Mouse (Mus musculus): ENCODE results near the gene Olfr618. TPM values are rescaled to one million over a fixed set of nuclear protein-coding genes. Genes with fewer than 3 reads are reported as not detected.
"Not testable (repeated sequence)": the region's sequence is repeated elsewhere in the genome, so short reads cannot be mapped to it uniquely, and the experiment has no call there.

Olfr618 gene
- polyA plus RNA-seq (2016; fragmentation: Nextera tagmentation; extraction: Ambion mirVana): not detected in 2 replicates

GRCm38 (mm10) chr7:103589803-103590202, at the start of gene Olfr618:
Gene Olfr618 (plus strand): TSS chr7:103590103.
- H3K4me3 ChIP-seq: no peak within 1 kb of the TSS
- H3K9ac ChIP-seq (replicated peaks): no peak within 1 kb of the TSS
- H3K9me3 ChIP-seq: no peaks in the 10 kb centered on the region
- no peaks in the 10 kb centered on the region for H3K36me3 ChIP-seq
- H3K27ac ChIP-seq (replicated peaks): no peak within 1 kb of the TSS
- ATAC-seq (ENCODE audit: low FRiP score, low read depth): no peak
- H3K27me3 ChIP-seq: no peaks in the 10 kb centered on the region
- WGBS: 64% methylated on average over 2 of the region's 2 CpGs
- H3K4me2 ChIP-seq (replicated peaks): no peak within 1 kb of the TSS
- H3K4me1 ChIP-seq: no peaks in the 10 kb centered on the region

DNA sequence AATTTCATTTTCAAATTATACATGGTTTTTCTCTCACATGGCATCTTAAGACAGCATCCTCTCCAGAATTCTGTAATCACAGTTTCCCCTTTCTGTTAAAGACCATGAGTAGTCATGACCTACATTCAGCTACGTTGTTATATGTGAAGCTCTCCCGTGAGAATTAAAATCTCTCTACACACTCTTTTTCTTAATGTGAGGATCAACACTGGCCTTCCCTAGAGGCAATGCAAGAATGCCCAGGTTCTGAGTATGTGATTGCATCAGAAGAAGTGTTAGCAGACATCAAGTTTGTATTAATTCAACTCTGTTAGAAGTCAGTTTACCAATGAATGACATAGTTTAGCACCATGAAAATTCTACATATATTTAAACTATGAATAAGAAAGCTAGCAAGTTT, 47.3 kb upstream of the Olfr618 start, which contains the start of gene Olfr612:
Gene Olfr612, minus strand, starts transcription at position 101 of the 400 bp plus-strand sequence.
- H3K4me1 ChIP-seq; H3K36me3 ChIP-seq; H3K4me3 ChIP-seq; H3K27me3 ChIP-seq; H3K9me3 ChIP-seq; ATAC-seq (ENCODE audit: low FRiP score, low read depth); H3K27ac ChIP-seq (replicated peaks); H3K4me2 ChIP-seq (replicated peaks); H3K9ac ChIP-seq (replicated peaks): not testable (repeated sequence)
- 86% methylated on average over 2 of the region's 2 CpGs for WGBS

DNA sequence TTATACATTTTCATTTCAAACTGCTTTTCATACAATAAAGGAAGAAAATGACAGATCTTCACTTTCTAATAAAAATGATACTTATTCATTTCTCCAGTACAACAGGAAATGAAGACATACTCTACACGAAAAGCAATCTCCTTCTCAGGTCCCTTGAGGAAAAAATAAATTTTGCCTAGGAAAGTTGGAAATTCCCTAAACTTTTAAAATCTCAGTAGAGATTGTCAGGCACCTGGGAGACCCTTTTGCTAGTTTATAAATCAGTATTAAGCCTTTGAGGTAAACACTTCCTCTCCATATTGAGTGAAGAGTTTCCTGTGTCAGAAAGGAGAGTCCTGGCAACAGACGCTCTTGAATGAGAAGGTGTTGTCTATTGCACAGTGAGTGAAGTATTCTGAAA, 42.1 kb upstream of the Olfr618 start, which contains the start of gene Olfr613:
Gene Olfr613, plus strand, starts transcription at position 301 of the 400 bp plus-strand sequence.
- no peaks in the 10 kb centered on the region for H3K4me1 ChIP-seq
- H3K4me2 ChIP-seq (replicated peaks): no peak within 1 kb of the TSS
- 89% methylated on average over 2 of the region's 2 CpGs for WGBS
- no peaks in the 10 kb centered on the region for H3K9me3 ChIP-seq
- no peak within 1 kb of the TSS for H3K27ac ChIP-seq (replicated peaks)
- H3K4me3 ChIP-seq: no peak within 1 kb of the TSS
- no peak within 1 kb of the TSS for H3K9ac ChIP-seq (replicated peaks)
- H3K27me3 ChIP-seq: no peaks in the 10 kb centered on the region
- H3K36me3 ChIP-seq: no peaks in the 10 kb centered on the region
- no peak for ATAC-seq (ENCODE audit: low FRiP score, low read depth)

- H3K9me3 ChIP-seq: no peaks in the 10 kb centered on the region
- H3K9ac ChIP-seq (replicated peaks): no peak within 1 kb of the TSS
- H3K4me3 ChIP-seq: no peak within 1 kb of the TSS
- H3K4me2 ChIP-seq (replicated peaks): no peak within 1 kb of the TSS
- 85% methylated on average over 2 of the region's 2 CpGs for WGBS
- ATAC-seq (ENCODE audit: low FRiP score, low read depth): no peak
- no peaks in the 10 kb centered on the region for H3K36me3 ChIP-seq
- no peak within 1 kb of the TSS for H3K27ac ChIP-seq (replicated peaks)
- H3K4me1 ChIP-seq: no peaks in the 10 kb centered on the region
- H3K27me3 ChIP-seq: no peaks in the 10 kb centered on the region
These were observed 34.1 kb upstream of the Olfr618 start, which contains the start of gene Olfr615 for GRCm38 (mm10) chr7:103555779-103556178. Gene Olfr615 (plus strand): TSS chr7:103556079.

DNA sequence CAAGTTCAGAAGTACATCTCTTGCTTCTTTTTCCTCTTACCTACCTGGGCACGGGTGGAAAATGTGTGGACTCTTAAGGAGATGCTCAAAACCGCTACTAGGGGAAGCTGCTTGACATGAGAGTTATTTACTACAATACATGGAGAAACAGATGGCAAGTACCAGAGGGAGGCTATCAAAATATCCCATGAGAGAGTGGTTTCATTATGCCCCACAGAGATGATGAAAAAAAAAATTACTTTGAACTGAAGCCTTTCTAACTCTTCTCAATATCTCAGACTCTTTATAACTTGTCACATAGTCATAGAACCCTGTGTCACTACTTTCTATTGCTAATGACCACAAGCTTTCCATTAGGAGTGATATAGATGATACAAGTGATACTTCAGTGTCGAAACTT, 20.9 kb upstream of the Olfr618 start, which contains the start of gene Olfr616:
Gene Olfr616, minus strand, starts transcription at position 101 of the 400 bp plus-strand sequence.
- Histone ChIP-seq H3K9me3 (no peaks in the 10 kb centered on the region), H3K4me3 (no peak within 1 kb of the TSS), H3K27me3 (no peaks in the 10 kb centered on the region), H3K9ac (replicated peaks) (no peak within 1 kb of the TSS), H3K27ac (replicated peaks) (no peak within 1 kb of the TSS), H3K4me2 (replicated peaks) (no peak within 1 kb of the TSS), H3K4me1 (no peaks in the 10 kb centered on the region), H3K36me3 (no peaks in the 10 kb centered on the region)
- ATAC-seq (ENCODE audit: low FRiP score, low read depth): no peak
- WGBS: 75% methylated on average over 3 of the region's 3 CpGs

DNA sequence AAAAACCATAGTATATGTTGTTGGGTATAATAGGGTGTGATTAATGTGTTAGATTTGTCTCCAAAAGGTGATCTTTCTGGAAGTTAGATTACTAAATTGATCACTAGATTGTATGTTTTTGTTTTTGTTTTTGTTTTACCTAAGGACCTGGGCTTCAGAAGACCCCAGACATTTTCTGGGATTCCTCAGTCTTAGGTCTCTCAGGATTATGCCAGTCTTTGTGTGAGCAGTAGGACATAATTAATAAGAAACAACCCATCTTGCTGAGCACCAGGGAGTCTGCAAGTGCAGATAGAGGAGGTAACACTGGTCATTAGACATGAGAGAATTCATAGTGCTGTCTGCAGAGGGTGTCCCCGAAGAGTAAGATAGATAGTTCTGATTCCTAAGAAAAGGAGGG, 17.1 kb upstream of the Olfr618 start, which contains the start of gene Olfr617:
Gene Olfr617, plus strand, starts transcription at position 301 of the 400 bp plus-strand sequence.
- H3K27ac ChIP-seq (replicated peaks): no peak within 1 kb of the TSS
- no peaks in the 10 kb centered on the region for H3K4me1 ChIP-seq
- H3K9ac ChIP-seq (replicated peaks): no peak within 1 kb of the TSS
- H3K36me3 ChIP-seq: no peaks in the 10 kb centered on the region
- ATAC-seq (ENCODE audit: low FRiP score, low read depth): no peak
- no peak within 1 kb of the TSS for H3K4me3 ChIP-seq
- H3K4me2 ChIP-seq (replicated peaks): no peak within 1 kb of the TSS
- 82% methylated on average over 1 of the region's 1 CpGs for WGBS
- H3K27me3 ChIP-seq: no peaks in the 10 kb centered on the region
- H3K9me3 ChIP-seq: no peaks in the 10 kb centered on the region

- H3K4me2 ChIP-seq (replicated peaks): no peak within 1 kb of the TSS
- H3K27ac ChIP-seq (replicated peaks): no peak within 1 kb of the TSS
- H3K4me3 ChIP-seq: no peak within 1 kb of the TSS
- no peak for ATAC-seq (ENCODE audit: low FRiP score, low read depth)
- H3K27me3 ChIP-seq: no peaks in the 10 kb centered on the region
- H3K9ac ChIP-seq (replicated peaks): no peak within 1 kb of the TSS
- no peaks in the 10 kb centered on the region for H3K36me3 ChIP-seq
- no peaks in the 10 kb centered on the region for H3K4me1 ChIP-seq
- no peaks in the 10 kb centered on the region for H3K9me3 ChIP-seq
These were observed 10.4 kb downstream of the Olfr618 start, which contains the start of gene Olfr619 for GRCm38 (mm10) chr7:103600275-103600674. Gene Olfr619 (plus strand): TSS chr7:103600575.

DNA sequence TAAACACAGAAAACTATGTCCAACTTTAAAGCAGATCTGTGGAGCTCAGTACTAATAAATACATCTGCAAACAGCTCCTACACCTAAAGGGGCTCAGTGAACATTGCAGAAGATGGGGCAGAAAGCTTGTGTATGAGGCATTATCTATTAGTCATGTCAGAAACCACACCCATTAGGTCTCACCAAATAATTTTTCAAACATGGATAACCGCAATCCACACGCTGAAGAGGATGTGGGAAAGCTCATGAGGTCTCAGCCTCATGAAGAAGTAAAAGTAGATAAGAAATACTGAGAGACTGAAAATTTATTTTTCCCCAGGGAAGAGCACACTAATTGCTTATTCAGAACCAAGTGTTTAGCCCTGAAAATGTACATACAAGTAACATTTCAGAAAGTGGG, 17.5 kb downstream of the Olfr618 start:
- H3K9ac ChIP-seq (replicated peaks): no peak overlapping the region
- H3K4me2 ChIP-seq (replicated peaks): no peak overlapping the region
- no peaks in the 10 kb centered on the region for H3K27me3 ChIP-seq
- H3K4me1 ChIP-seq: no peaks in the 10 kb centered on the region
- H3K36me3 ChIP-seq: no peaks in the 10 kb centered on the region
- H3K27ac ChIP-seq (replicated peaks): no peak overlapping the region
- no peak for ATAC-seq (ENCODE audit: low FRiP score, low read depth)
- H3K9me3 ChIP-seq: no peaks in the 10 kb centered on the region
- 80% methylated on average over 2 of the region's 2 CpGs for WGBS
- no peak overlapping the region for H3K4me3 ChIP-seq

GRCm38 (mm10) chr7:103612434-103612833, 22.5 kb downstream of the Olfr618 start, which contains the start of gene Olfr620:
Gene Olfr620 (minus strand): TSS chr7:103612534.
- Histone ChIP-seq H3K9ac (replicated peaks) (no peak within 1 kb of the TSS), H3K4me3 (no peak within 1 kb of the TSS), H3K4me2 (replicated peaks) (no peak within 1 kb of the TSS), H3K27me3 (no peaks in the 10 kb centered on the region), H3K27ac (replicated peaks) (no peak within 1 kb of the TSS), H3K9me3 (no peaks in the 10 kb centered on the region), H3K4me1 (no peaks in the 10 kb centered on the region), H3K36me3 (no peaks in the 10 kb centered on the region)
- WGBS: 72% methylated on average over 2 of the region's 2 CpGs
- no peak for ATAC-seq (ENCODE audit: low FRiP score, low read depth)

DNA sequence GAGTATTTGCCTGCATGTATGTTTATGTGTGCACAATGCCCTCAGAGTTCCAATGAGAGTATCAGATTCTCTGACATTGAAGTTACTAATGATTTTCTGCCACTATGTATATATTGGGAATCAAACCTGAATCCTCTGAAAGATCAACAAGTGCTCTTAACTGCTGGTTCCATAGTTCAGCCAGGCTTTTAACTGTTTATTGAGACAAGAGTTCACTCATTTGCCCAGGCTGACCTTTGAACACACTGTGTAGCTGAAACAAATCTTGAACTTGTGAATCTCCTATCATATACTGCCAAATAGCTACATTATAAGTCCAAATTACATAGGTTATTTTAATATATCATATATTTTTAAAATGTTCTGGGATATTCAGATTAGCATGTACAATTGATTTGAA, 46.9 kb downstream of the Olfr618 start:
- Histone ChIP-seq H3K4me2 (replicated peaks) (no peak overlapping the region), H3K4me1 (no peaks in the 10 kb centered on the region), H3K9me3 (no peaks in the 10 kb centered on the region), H3K27ac (replicated peaks) (no peak overlapping the region), H3K27me3 (no peaks in the 10 kb centered on the region), H3K36me3 (no peaks in the 10 kb centered on the region), H3K9ac (replicated peaks) (no peak overlapping the region), H3K4me3 (no peak overlapping the region)
- ATAC-seq (ENCODE audit: low FRiP score, low read depth): no peak

DNA sequence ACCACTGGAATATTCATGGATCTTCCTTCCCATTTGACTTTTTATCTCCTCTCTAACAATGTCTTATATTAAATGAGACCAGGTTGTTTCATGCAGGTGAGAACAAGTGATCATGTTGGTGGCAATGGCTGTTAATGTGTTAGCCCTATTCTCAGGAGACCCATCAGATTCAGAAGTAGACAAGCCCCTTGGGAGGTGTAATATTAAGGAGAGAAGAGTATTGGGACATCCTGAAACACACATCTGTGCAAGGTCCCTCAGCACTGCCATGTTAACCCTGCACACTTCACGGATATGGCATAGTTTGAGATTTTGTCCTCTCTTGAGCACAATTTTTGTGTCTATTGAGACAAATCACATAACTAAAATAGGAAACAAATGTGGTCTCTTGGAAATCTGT, 52.7 kb downstream of the Olfr618 start, which contains the start of gene Olfr622:
Gene Olfr622, minus strand, starts transcription at position 101 of the 400 bp plus-strand sequence.
- H3K4me3 ChIP-seq: no peak within 1 kb of the TSS
- H3K36me3 ChIP-seq: no peaks in the 10 kb centered on the region
- no peak within 1 kb of the TSS for H3K4me2 ChIP-seq (replicated peaks)
- H3K27me3 ChIP-seq: no peaks in the 10 kb centered on the region
- H3K9ac ChIP-seq (replicated peaks): no peak within 1 kb of the TSS
- H3K4me1 ChIP-seq: no peaks in the 10 kb centered on the region
- H3K27ac ChIP-seq (replicated peaks): no peak within 1 kb of the TSS
- H3K9me3 ChIP-seq: no peaks in the 10 kb centered on the region
- ATAC-seq (ENCODE audit: low FRiP score, low read depth): no peak
- WGBS: 83% methylated on average over 1 of the region's 1 CpGs

DNA sequence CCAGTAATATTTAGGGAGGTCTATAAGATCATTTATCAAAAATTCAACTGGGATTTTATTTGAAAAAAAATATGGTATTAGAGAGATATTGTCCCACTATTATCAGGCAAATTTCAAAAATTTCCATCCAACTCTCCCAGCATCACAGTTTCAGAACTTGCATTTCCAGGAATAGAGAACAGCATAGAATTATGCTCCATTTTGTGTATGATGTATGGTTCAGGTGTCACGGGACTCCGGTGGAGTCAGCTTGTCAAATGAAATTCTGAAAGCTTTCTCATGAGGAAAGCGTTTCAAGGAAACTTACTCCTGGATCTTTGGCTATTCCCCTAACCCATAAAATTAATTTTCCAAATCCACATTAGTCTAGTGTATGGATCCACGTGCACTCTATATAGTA, 54.2 kb downstream of the Olfr618 start:
- no peaks in the 10 kb centered on the region for H3K4me1 ChIP-seq
- no peaks in the 10 kb centered on the region for H3K27me3 ChIP-seq
- H3K9ac ChIP-seq (replicated peaks): no peak overlapping the region
- no peak overlapping the region for H3K4me2 ChIP-seq (replicated peaks)
- no peak for ATAC-seq (ENCODE audit: low FRiP score, low read depth)
- no peak overlapping the region for H3K27ac ChIP-seq (replicated peaks)
- H3K4me3 ChIP-seq: no peak overlapping the region
- WGBS: 90% methylated on average over 4 of the region's 4 CpGs
- H3K9me3 ChIP-seq: no peaks in the 10 kb centered on the region
- no peaks in the 10 kb centered on the region for H3K36me3 ChIP-seq

Measured in midbrain, embryonic 12.5 days (tissue).